Mouse (Mus musculus) erythroblast, embryonic 14.5 days (primary cell): Measurements from ENCODE around the gene Hao2. TPM values are rescaled to one million over a fixed set of nuclear protein-coding genes. Genes with fewer than 3 reads are reported as not detected.

Experiments used
- H3K27me3 ChIP-seq: 2 replicates; pipeline ENCODE4 v1.6.1; 2012; ENCODE audit warnings: inconsistent platforms; ENCODE audit not compliant: control insufficient read depth
- H3K36me3 ChIP-seq: 2 replicates; pipeline ENCODE4 v1.6.1; 2012; ENCODE audit warnings: mild to moderate bottlenecking, inconsistent platforms; ENCODE audit not compliant: control insufficient read depth
- H3K4me1 ChIP-seq: 2 replicates; pipeline ENCODE4 v1.6.1; 2012; ENCODE audit warnings: inconsistent platforms; ENCODE audit not compliant: control insufficient read depth
- H3K4me3 ChIP-seq: replicated peaks from 2 replicates; pipeline ENCODE3; 2012; ENCODE audit warnings: moderate library complexity, mild to moderate bottlenecking, inconsistent platforms
- H3K9me3 ChIP-seq: 2 replicates; pipeline ENCODE4 v1.6.1; 2012; ENCODE audit warnings: low read length, inconsistent platforms, mixed read lengths; ENCODE audit not compliant: control insufficient read depth
- GATA1 ChIP-seq: IDR thresholded peaks from 2 replicates; pipeline ENCODE4 v1.6.1; 2012; ENCODE audit warnings: low read length, inconsistent platforms, mixed read lengths
- TAL1 ChIP-seq: IDR thresholded peaks from 3 replicates; pipeline ENCODE4 v1.6.1; 2012; ENCODE audit warnings: low read length, inconsistent platforms, mixed read lengths
- polyA plus RNA-seq: library from polyadenylated mRNA; stranded (reverse); fragments of >175 nt; gene quantifications from 2 replicates; pipeline ENCODE4 v1.2.3, GENCODE M21; 2012

Hao2 gene
- polyA plus RNA-seq, 1 experiment, result not detected

DNA sequence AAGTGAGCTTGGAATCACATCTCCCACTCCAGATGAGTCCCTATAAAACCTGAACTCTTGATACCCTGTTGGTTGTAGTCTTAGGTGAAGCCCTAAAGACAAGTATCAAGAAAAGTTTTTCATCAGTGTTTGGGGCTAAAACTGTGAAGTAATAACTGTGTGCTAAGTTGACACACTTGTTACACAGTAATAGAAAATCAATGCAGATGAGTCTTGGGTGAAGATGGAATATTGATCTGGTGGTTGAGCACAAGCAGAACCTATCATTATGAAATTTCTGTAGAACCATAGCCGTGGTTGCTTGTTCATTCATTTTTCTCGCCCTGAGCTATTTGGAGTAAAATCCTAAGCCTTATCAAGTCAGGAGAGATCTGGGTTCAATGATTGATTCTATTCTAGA is 24.8 kb downstream of the Hao2 start:
- Histone ChIP-seq H3K4me3 (no peak overlapping the region), H3K9me3 (no peaks in the 10 kb centered on the region), H3K27me3 (peaks cover 40% of the 10 kb centered on the region), H3K36me3 (no peaks in the 10 kb centered on the region), H3K4me1 (no peaks in the 10 kb centered on the region; the same call in 1 of the 2 replicates)
- TF ChIP-seq TAL1, result no peak

DNA sequence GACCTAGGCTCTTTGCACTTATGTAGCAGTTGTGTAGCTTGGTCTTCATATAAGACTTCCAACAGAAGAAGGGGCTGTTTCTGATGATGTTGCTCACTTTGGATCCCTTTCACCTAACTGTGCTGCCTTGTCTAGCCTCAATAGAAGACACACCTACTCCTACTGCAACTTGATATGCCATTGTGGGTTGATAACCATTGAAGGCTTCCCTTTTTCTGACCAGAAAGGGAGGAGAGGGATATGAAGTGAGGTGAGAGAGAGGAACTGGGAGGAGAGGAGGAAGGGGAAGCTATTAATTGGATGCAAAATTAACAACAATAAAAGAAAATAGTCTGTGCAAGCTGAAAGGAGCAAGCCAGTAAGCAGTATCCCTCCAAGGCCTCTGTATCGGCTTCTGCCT is 30.2 kb downstream of the Hao2 start:
- Histone ChIP-seq H3K4me3 (no peak overlapping the region), H3K36me3 (no peaks in the 10 kb centered on the region), H3K4me1 (peaks cover 28% of the 10 kb centered on the region), H3K9me3 (no peaks in the 10 kb centered on the region), H3K27me3 (peaks cover 7% of the 10 kb centered on the region; the same call in 1 of the 2 replicates)
- TF ChIP-seq GATA1 (no peak), TAL1 (no peak)

DNA sequence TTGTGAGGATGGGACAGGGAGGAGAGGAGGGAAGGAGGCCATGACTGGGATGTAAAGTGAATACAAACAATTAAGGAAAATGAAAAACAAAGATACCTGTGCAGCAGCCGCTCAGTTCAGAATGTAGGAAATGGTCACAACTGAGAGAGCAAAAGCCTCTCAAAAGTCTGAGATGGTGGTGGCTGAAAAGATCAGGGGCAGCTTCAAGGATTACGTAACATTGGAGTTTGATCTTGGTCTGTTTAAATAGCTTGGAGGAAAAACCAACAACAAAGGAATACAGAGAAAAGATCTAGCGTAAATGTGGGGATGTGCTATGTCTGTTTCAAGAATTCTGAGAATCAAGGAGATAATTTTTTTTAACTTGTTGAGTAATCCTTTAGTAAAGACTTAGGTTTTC is 33.5 kb downstream of the Hao2 start, which contains the start of gene Hsd3b1:
TSS of gene Hsd3b1 (minus strand) at position 219 of the 400 bp plus-strand sequence.
- Histone ChIP-seq H3K27me3 (0 out of 2 replicates have a peak, but pooled peaks cover 2% of the 10 kb centered on the region), H3K9me3 (no peaks in the 10 kb centered on the region), H3K36me3 (peaks cover 1% of the 10 kb centered on the region), H3K4me3 (no peak within 1 kb of the TSS), H3K4me1 (peaks cover 59% of the 10 kb centered on the region)
- TF ChIP-seq GATA1 (no peak), TAL1 (no peak)

DNA sequence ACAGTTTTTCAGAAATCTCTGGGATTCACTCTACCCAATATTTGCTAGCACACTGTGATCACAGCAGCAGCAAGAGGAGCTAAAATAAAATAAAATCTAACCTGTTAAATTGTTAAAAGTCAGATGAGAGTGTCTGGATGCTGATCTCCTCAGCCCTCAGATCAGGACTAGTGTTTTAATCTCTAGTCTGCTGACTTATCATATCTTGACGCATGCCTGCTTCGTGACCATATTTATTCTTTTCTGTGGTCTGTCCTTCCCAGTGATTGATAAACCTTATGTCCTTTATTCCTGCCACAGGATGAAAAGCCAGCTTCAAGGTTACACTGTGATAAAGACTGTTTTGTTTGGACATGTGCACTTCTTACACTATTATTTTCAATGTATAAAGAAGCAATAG is 35.0 kb downstream of the Hao2 start:
- peak overlapping the region; percentile 37 for H3K4me3 ChIP-seq
- TF ChIP-seq TAL1 (no peak), GATA1 (no peak)
- 0 out of 2 replicates have a peak, but pooled peaks cover 2% of the 10 kb centered on the region for H3K27me3 ChIP-seq
- peaks cover 74% of the 10 kb centered on the region for H3K4me1 ChIP-seq
- H3K9me3 ChIP-seq, result no peaks in the 10 kb centered on the region
- H3K36me3 ChIP-seq, result peaks cover 6% of the 10 kb centered on the region

DNA sequence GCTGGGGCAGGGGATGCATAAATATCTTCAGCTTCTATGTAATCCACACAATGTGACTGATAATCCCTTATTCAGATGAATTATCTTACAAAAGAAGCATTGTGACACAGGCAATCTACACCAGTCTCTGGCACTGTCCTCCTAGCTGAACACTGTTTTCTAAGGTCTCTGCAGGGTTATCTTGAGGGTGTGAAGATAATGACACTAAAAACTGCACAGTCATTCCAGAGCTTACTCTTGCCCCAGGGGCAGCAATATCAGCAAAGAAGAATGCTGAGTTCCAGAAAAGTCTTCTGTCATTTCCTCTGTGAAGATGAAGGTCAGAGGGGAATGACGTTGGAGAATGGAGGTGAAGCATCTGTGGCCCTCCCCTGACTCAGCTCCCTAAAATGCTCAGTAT is 36.1 kb downstream of the Hao2 start:
- TF ChIP-seq TAL1, result no peak
- TF ChIP-seq GATA1, result peak; percentile 82
- Histone ChIP-seq H3K9me3 (no peaks in the 10 kb centered on the region), H3K4me3 (peak overlapping the region; percentile 55), H3K4me1 (peaks cover 76% of the 10 kb centered on the region), H3K36me3 (peaks cover 14% of the 10 kb centered on the region), H3K27me3 (0 out of 2 replicates have a peak, but pooled peaks cover 2% of the 10 kb centered on the region)

DNA sequence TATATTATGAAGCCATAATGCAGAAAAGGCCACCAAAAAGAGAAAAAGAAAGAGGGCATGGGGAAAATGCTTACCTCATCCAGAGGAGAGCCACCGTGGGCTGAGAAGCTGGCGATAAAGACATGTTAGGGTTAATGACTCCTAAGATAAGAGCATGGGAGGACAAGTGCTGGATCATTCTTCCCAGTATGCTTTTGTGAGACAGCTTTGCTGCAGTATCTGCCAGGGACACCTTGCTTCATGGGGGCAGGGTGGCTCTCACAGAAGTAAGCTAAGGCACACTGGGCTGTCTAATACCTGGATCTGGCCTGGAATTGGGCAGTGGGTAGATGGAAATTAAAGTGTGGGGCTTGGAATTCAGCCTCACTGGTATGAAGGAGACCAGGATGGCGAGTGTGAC is 37.9 kb downstream of the Hao2 start:
- peak overlapping the region; percentile 23 for H3K4me3 ChIP-seq
- TF ChIP-seq TAL1 (peak; percentile 94), GATA1 (peak; percentile 97)
- no peaks in the 10 kb centered on the region for H3K27me3 ChIP-seq
- peaks cover 83% of the 10 kb centered on the region for H3K4me1 ChIP-seq
- H3K36me3 ChIP-seq, result peaks cover 16% of the 10 kb centered on the region
- H3K9me3 ChIP-seq, result no peaks in the 10 kb centered on the region

DNA sequence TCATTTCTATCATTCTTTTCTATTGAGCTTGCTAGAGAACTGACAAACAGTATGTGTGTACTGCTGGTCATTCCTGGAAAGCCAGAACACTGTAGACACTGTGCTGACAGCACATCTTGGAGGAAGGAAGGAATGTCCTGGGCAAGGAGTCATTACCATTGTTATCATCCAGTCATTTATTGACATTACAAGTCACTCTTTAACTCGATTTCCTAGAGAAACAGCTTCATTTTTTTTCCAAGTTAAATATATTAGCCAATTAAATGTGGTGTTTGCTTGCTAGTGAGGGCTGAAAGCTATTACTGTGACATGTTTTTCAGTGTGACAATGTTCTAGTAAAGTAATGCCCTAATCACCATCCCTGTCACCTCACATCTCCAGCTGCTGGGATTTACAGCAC is 39.4 kb downstream of the Hao2 start:
- no peak for TF ChIP-seq TAL1
- TF ChIP-seq GATA1, result no peak
- Histone ChIP-seq H3K4me1 (peaks cover 87% of the 10 kb centered on the region), H3K27me3 (no peaks in the 10 kb centered on the region; the same call in 1 of the 2 replicates), H3K4me3 (no peak overlapping the region), H3K9me3 (no peaks in the 10 kb centered on the region), H3K36me3 (peaks cover 16% of the 10 kb centered on the region)

DNA sequence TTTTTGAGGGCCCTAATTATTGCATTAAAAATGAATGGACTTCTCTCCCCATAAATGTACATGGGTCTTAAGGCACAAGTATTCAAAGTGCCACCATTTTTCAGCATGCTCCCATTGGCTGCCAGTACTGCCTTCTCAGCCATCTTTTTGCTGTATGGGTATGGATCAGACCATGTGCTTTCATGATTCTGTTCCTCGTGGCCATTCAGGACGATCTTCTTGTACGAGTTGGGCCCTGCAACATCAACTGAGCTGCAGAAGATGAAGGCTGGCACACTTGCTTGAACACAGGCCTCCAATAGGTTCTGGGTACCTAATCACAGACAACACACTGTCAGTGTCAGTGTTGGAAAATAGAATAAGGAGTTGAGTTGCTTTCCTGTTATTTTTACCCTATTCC is 40.0 kb downstream of the Hao2 start:
- Histone ChIP-seq H3K4me1 (peaks cover 91% of the 10 kb centered on the region), H3K9me3 (no peaks in the 10 kb centered on the region)

DNA sequence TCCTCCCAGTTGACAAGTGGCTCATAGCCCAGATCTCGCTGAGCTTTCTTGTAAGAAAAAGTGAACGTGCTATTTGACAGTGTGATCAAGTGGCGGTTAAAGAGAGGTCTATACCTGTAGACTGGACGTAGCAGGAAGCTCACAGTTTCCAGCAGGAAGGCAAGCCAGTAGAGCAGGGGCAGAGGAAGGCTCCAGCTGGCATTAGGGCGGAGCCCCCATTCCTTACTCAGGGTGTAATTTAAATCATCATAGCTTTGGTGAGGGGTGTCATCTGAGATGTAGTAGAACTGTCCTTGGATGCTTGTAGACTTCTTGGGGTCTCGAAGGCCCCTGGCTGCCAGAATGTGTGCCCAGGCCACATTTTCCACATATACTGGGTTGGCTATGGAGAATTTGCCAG is 40.4 kb downstream of the Hao2 start:
- TF ChIP-seq TAL1 (no peak), GATA1 (no peak)
- no peak overlapping the region for H3K4me3 ChIP-seq

More for the DNA sequence above, 40.0 kb downstream of the Hao2 start:
- TF ChIP-seq TAL1 (no peak), GATA1 (no peak)
- Histone ChIP-seq H3K36me3 (peaks cover 16% of the 10 kb centered on the region), H3K4me3 (no peak overlapping the region), H3K27me3 (peaks cover 1% of the 10 kb centered on the region; the same call in 1 of the 2 replicates)

DNA sequence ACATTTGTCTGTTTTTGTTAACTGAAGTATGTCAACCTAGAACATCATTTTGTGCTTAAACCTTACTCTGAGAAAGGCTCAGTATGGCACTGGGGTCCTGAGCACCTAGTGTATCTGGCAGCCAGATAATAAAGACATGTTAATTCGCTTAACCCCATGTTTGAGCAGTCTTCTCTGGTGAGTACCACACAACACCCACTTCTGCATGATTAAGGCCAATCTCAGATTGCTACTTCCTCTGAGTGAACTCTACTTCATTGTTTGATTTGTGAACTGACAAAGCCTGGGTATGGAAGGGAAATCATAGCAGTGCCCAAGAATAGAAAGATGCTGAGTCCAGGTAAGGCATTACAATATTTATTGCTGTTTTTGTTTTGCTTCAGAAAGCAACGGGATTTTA is 41.2 kb downstream of the Hao2 start:
- Histone ChIP-seq H3K4me1 (peaks cover 82% of the 10 kb centered on the region), H3K27me3 (peaks cover 3% of the 10 kb centered on the region; the same call in 1 of the 2 replicates), H3K9me3 (no peaks in the 10 kb centered on the region), H3K4me3 (no peak overlapping the region), H3K36me3 (peaks cover 16% of the 10 kb centered on the region)
- TF ChIP-seq TAL1, result no peak
- no peak for TF ChIP-seq GATA1

More for the DNA sequence above, 40.4 kb downstream of the Hao2 start:
- H3K4me1 ChIP-seq, result peaks cover 89% of the 10 kb centered on the region
- no peaks in the 10 kb centered on the region for H3K9me3 ChIP-seq
- peaks cover 3% of the 10 kb centered on the region; the same call in 1 of the 2 replicates for H3K27me3 ChIP-seq
- H3K36me3 ChIP-seq, result peaks cover 16% of the 10 kb centered on the region
